Mouse (Mus musculus): ENCODE measurements around the gene Lsr. TPM values are rescaled to one million over a fixed set of nuclear protein-coding genes. Genes with fewer than 3 reads are reported as not detected.
"Not testable (repeated sequence)": the region's sequence is repeated elsewhere in the genome, so short reads cannot be mapped to it uniquely, and the experiment has no call there.

Lsr gene
- polyA plus RNA-seq, 3 experiments from 2014 or later = 1.1 to 2.1 (median 1.4) TPM

- ATAC-seq = no peak
Measured at GRCm38 (mm10) chr7:30924071-30924470, 49.2 kb downstream of the Lsr start.

DNA sequence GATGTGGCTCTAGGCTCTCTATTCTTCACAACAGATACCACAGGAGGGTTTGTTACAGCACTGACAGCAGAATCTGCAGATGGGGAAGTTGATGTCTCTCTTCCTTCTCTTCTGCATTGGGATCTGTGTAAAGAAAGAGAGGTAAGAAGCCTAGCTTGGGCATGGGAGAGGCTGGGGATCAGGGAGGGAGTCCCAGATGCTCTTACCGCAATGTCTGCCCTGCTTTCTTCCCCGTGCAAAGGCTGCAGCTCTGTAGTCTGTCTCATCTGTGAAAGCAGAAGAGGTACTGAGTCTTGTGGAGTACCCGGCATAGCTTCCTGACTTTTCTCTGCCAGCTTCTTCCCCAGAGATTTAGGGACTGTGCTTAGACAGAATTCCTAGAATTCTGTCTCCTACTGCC lies 50.8 kb downstream of the Lsr start:
- ATAC-seq = not testable (repeated sequence)

- no peak for ATAC-seq
Measured at GRCm38 (mm10) chr7:30920217-30920616, 53.0 kb downstream of the Lsr start.

GRCm38 (mm10) chr7:30917219-30917618 lies 56.0 kb downstream of the Lsr start:
- no peak for ATAC-seq

DNA sequence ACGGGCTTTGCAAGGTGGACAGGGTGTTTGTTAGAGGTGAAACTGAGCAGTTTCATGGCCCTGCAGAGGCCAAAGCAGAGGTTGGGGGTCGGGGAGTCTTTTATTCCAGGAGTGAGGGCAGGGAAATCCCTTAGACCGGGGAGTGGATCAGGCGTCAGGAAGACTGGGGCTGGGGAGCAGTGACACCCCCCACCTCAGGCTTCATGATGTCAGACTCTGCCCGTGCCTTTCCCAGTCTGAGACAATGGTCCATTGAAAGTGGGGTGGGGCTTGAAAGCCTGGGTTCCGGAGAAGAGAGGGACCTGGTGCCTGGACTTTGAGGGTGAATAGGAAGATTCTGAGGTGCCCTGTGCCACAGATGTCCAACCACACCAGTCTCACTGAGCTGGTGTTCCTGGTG lies 56.6 kb downstream of the Lsr start:
- no peak for ATAC-seq

DNA sequence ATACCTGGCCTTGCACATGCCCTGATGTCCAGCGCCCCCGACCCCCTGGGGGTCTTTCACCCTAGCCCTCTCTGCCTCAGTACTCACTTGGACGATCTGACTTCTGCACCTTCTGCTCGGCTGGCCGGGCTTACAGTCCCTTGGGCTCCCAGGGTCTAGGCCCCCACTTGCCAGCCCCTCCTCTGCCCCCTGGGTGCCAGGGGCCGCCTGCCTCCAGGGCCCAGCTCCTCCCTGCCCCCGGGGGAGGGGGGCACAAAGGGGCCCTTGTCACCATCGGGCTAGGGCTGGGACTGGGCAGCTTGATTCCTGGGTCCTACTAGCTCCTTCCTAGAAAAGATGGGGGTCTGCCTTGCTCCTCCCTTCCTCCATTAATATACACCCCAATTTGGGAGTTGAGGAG lies 58.5 kb downstream of the Lsr start, which contains the start of gene Mag:
Gene Mag (minus strand): TSS at position 142 of the 400 bp plus-strand sequence.
- ATAC-seq = no peak

DNA sequence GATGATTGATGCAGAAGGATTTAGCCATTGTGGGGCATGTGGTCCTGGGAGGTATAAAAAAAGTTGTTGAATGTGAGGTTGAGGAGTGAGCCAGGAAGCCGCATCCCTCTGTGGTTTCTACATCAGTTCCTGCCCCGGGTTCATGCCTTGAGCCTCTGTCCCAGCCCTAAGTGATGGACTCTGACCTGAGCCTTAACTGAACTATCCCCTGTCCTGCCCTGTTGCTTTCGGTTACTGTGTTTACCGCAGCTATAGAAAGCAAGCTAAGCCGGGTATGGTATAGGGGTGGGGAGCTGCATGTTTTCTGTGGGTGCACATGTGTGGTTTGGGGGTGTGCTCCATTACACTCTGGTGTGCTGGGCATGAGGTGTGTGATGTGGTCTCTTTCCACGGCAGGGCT lies 63.5 kb downstream of the Lsr start:
- ATAC-seq = no peak

DNA sequence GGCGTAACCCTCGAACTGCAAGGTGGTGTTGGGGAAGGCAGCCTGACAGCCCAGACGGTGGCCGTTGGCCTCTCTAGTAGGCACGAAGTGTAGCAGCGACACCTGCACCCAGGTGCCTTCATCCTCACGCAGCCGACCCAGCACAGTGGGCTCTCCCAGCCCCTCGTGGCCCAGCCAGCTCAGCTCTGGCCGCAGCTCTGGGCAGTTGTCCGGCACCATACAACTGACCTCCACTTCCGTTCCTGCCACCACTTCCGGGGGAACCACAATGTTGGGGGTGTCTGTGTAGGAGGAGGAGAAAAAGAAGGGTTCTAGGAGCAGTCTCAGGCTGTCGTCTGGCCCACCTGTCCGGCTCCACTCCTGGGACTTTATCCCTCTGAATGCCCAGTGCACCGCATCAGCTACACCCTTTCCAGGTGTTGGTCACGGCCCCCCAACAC lies 64.3 kb downstream of the Lsr start:
- ATAC-seq = no peak

- no peak for ATAC-seq
Measured at GRCm38 (mm10) chr7:30908277-30908991, 64.8 kb downstream of the Lsr start.

Other genes starting within 250 kb of the Lsr start
- gene Tmem147, start 243.9 kb downstream of the Lsr start, polyA plus RNA-seq (2017; shearing (Covaris generic)) = 10 to 100 TPM; 43.1 to 55.2 (median 48.6) TPM
- under 1 TPM in 2 of 3 experiments, not detected in 1; 0.39 to 0.46 TPM for gene Gapdhs, start 229.8 kb downstream of the Lsr start, polyA plus RNA-seq (2017; shearing (Covaris generic))
- 1 to 10 TPM in 2 of 3 experiments, not detected in 1; 1.5 to 1.6 TPM for gene Sbsn, start 222.0 kb downstream of the Lsr start, polyA plus RNA-seq (2017; shearing (Covaris generic))
- not detected for gene Dmkn, start 209.7 kb downstream of the Lsr start, polyA plus RNA-seq (2017; shearing (Covaris generic))
- not detected for gene Krtdap, start 185.6 kb downstream of the Lsr start, polyA plus RNA-seq (2017; shearing (Covaris generic))
- 1 to 10 TPM in 1 of 3 experiments, under 1 TPM in 2; 0.50 to 3.1 (median 0.82) TPM for gene Ffar2, start 149.7 kb downstream of the Lsr start, polyA plus RNA-seq (2017; shearing (Covaris generic))
- gene Ffar3, start 117.3 kb downstream of the Lsr start, polyA plus RNA-seq (2017; shearing (Covaris generic)) = under 1 TPM in 1 of 3 experiments, not detected in 2; 0.27 TPM
- gene Ffar1, start 111.9 kb downstream of the Lsr start, polyA plus RNA-seq (2017; shearing (Covaris generic)) = under 1 TPM in 2 of 3 experiments, not detected in 1; 0.17 to 0.20 TPM
- 10 to 100 TPM; 10.5 to 17.5 (median 12.3) TPM for gene Cd22, start 93.1 kb downstream of the Lsr start, polyA plus RNA-seq (2017; shearing (Covaris generic))
- gene Mag, start 58.6 kb downstream of the Lsr start, polyA plus RNA-seq (2017; shearing (Covaris generic)) = not detected
- not detected for gene Hamp2, start 48.8 kb downstream of the Lsr start, polyA plus RNA-seq (2017; shearing (Covaris generic))
- gene Hamp, start 29.4 kb downstream of the Lsr start, polyA plus RNA-seq (2017; shearing (Covaris generic)) = not detected
- gene Usf2, start 16.7 kb downstream of the Lsr start, polyA plus RNA-seq (2017; shearing (Covaris generic)) = 10 to 100 TPM in 2 of 3 experiments, 1 to 10 TPM in 1; 8.8 to 18.8 (median 13.6) TPM
- gene Fam187b, start 326 bp upstream of the Lsr start, polyA plus RNA-seq (2017; shearing (Covaris generic)) = 1 to 10 TPM in 1 of 3 experiments, under 1 TPM in 2; 0.55 to 1.0 (median 0.96) TPM
- gene Fxyd5, start 69.0 kb upstream of the Lsr start, polyA plus RNA-seq (2017; shearing (Covaris generic)) = 1,000 to 10,000 TPM; 1,847 to 2,152 (median 2,080) TPM
- not detected for gene Fxyd7, start 78.0 kb upstream of the Lsr start, polyA plus RNA-seq (2017; shearing (Covaris generic))
- under 1 TPM in 1 of 3 experiments, not detected in 2; 0.85 TPM for gene Fxyd1, start 83.7 kb upstream of the Lsr start, polyA plus RNA-seq (2017; shearing (Covaris generic))
- gene Lgi4, start 85.9 kb upstream of the Lsr start, polyA plus RNA-seq (2017; shearing (Covaris generic)) = under 1 TPM in 2 of 3 experiments, not detected in 1; 0.09 to 0.13 TPM
- under 1 TPM in 1 of 3 experiments, not detected in 2; 0.18 TPM for gene Fxyd3, start 103.2 kb upstream of the Lsr start, polyA plus RNA-seq (2017; shearing (Covaris generic))
- 10 to 100 TPM in 1 of 3 experiments, 1 to 10 TPM in 2; 3.1 to 11.0 (median 8.1) TPM for gene Hpn, start 141.8 kb upstream of the Lsr start, polyA plus RNA-seq (2017; shearing (Covaris generic))
- gene Scn1b, start 153.5 kb upstream of the Lsr start, polyA plus RNA-seq (2017; shearing (Covaris generic)) = under 1 TPM in 1 of 3 experiments, not detected in 2; 0.30 TPM
- gene Gramd1a, start 182.4 kb upstream of the Lsr start, polyA plus RNA-seq (2017; shearing (Covaris generic)) = 100 to 1,000 TPM in 1 of 3 experiments, 10 to 100 TPM in 2; 70.7 to 113 (median 98.7) TPM

All from inflammation-experienced regulatory T-cells, adult 6 months (primary cell).